Mouse (Mus musculus): ENCODE data around the gene Oit1.

Gene Oit1

GRCm38 (mm10) chr14:8334511-8334910, 44.0 kb downstream of the Oit1 start:
- peak in 1 of 2 experiments; percentile 49 for DNase-seq

GRCm38 (mm10) chr14:8332314-8333252, 46.0 kb downstream of the Oit1 start:
- no peak for DNase-seq

GRCm38 (mm10) chr14:8331307-8331905, 47.1 kb downstream of the Oit1 start:
- peak; percentile 88 to 91 for DNase-seq

- no peak for DNase-seq
Observed at GRCm38 (mm10) chr14:8330390-8330789, 48.2 kb downstream of the Oit1 start.

GRCm38 (mm10) chr14:8329552-8329951, 49.0 kb downstream of the Oit1 start:
- no peak for DNase-seq

GRCm38 (mm10) chr14:8327371-8327770, 51.2 kb downstream of the Oit1 start:
- DNase-seq = no peak

GRCm38 (mm10) chr14:8326961-8327360, 51.6 kb downstream of the Oit1 start:
- DNase-seq = no peak

- no peak for DNase-seq
Observed at GRCm38 (mm10) chr14:8325746-8326145, 52.8 kb downstream of the Oit1 start.

- no peak for DNase-seq
Observed at GRCm38 (mm10) chr14:8320528-8320927, 58.0 kb downstream of the Oit1 start.

GRCm38 (mm10) chr14:8317194-8318097, 61.1 kb downstream of the Oit1 start, which contains the start of gene Fam107a:
Fam107a (minus strand) TSS chr14:8318023.
- DNase-seq = peak in 1 of 2 experiments; percentile 33

GRCm38 (mm10) chr14:8316366-8317193, 62.0 kb downstream of the Oit1 start:
- DNase-seq = no peak

- no peak for DNase-seq
Observed at GRCm38 (mm10) chr14:8315169-8315568, 63.4 kb downstream of the Oit1 start.

- DNase-seq = peak in 1 of 2 experiments; percentile 38
Observed at GRCm38 (mm10) chr14:8314536-8314935, 64.0 kb downstream of the Oit1 start.

GRCm38 (mm10) chr14:8313877-8314276, 64.7 kb downstream of the Oit1 start:
- DNase-seq = peak in 1 of 2 experiments; percentile 33

GRCm38 (mm10) chr14:8309621-8310141, 68.9 kb downstream of the Oit1 start:
- DNase-seq = peak in 1 of 2 experiments; percentile 33

- no peak for DNase-seq
Observed at GRCm38 (mm10) chr14:8308650-8309049, 69.9 kb downstream of the Oit1 start.

GRCm38 (mm10) chr14:8306884-8307283, 71.7 kb downstream of the Oit1 start:
- DNase-seq = no peak

GRCm38 (mm10) chr14:8305014-8305413, 73.5 kb downstream of the Oit1 start:
- DNase-seq = no peak

- no peak for DNase-seq
Observed at GRCm38 (mm10) chr14:8304082-8304481, 74.5 kb downstream of the Oit1 start.

- DNase-seq = no peak
Observed at GRCm38 (mm10) chr14:8302687-8303086, 75.9 kb downstream of the Oit1 start.

GRCm38 (mm10) chr14:8300281-8300680, 78.3 kb downstream of the Oit1 start:
- peak; percentile 68 to 80 for DNase-seq
